Mouse (Mus musculus) hindbrain, postnatal 0 days (tissue): ENCODE results near the gene Mt4. TPM values are rescaled to one million over a fixed set of nuclear protein-coding genes. Genes with fewer than 3 reads are reported as not detected.

Experiments
- ATAC-seq: fragments of 200-750 bp; cut with Nextera tagmentation; 2 replicates; pipeline ENCODE4 v1.8.0; 2017; ENCODE audit warnings: mild to moderate bottlenecking, moderate TSS enrichment, moderate library complexity
- DNase-seq: peaks from one replicate; pipeline ENCODE4 v3.0.0-alpha.2; 2015; ENCODE audit warnings: low spot score
- H3K27ac ChIP-seq: fragments of 300-500 bp; sonication (generic); 2 replicates; pipeline ENCODE4 v1.5.1; 2014; ENCODE audit warnings: mild to moderate bottlenecking
- H3K27me3 ChIP-seq: fragments of 300-500 bp; sonication (generic); 2 replicates; pipeline ENCODE4 v1.6.1; 2014; ENCODE audit warnings: low read length, mixed read lengths; ENCODE audit not compliant: insufficient read depth
- H3K36me3 ChIP-seq: fragments of 300-500 bp; sonication (generic); 2 replicates; pipeline ENCODE4 v1.6.1; 2014; ENCODE audit warnings: low read length, mixed read lengths; ENCODE audit not compliant: insufficient read depth
- H3K4me1 ChIP-seq: fragments of 300-500 bp; sonication (generic); 2 replicates; pipeline ENCODE4 v1.6.1; 2014; ENCODE audit warnings: antibody characterized with exemption, low read length, mixed read lengths; ENCODE audit not compliant: insufficient read depth
- H3K4me2 ChIP-seq: fragments of 300-500 bp; sonication (generic); 2 replicates; pipeline ENCODE4 v1.6.1; 2014; ENCODE audit warnings: low read depth, mild to moderate bottlenecking, low read length, moderate library complexity, mixed read lengths
- H3K4me3 ChIP-seq: fragments of 300-500 bp; sonication (generic); 2 replicates; pipeline ENCODE4 v1.5.1; 2014; ENCODE audit warnings: low read length
- H3K9ac ChIP-seq: fragments of 300-500 bp; sonication (generic); replicated peaks from 2 replicates; pipeline ENCODE4 v1.6.1; 2014; ENCODE audit warnings: mild to moderate bottlenecking, low read length, moderate library complexity, mixed read lengths
- H3K9me3 ChIP-seq: fragments of 300-500 bp; sonication (generic); 2 replicates; pipeline ENCODE4 v1.6.1; 2016; ENCODE audit warnings: low read length, mixed read lengths
- CTCF ChIP-seq: IDR thresholded peaks from 2 replicates; pipeline ENCODE4 v1.5.1; 2016; ENCODE audit warnings: antibody characterized with exemption, control low read depth, low read depth
- WGBS: fragments of 180-500 bp; shearing (Covaris S2); extraction: QIAGEN DNeasy Blood & Tissue Kit; methylation state at CpG from one replicate; pipeline ENCODE4 v1.1.7; 2014; 5-methylcytosine and 5-hydroxymethylcytosine counted together
- polyA plus RNA-seq: library from polyadenylated mRNA; unstranded; fragments of >200 nt; fragmentation: Nextera tagmentation; extraction: Ambion mirVana; gene quantifications from 2 replicates; pipeline ENCODE4 v1.2.1, GENCODE M21; 2015
- total RNA-seq: library from RNA; depleted of rRNA; stranded (reverse); fragments of >200 nt; gene quantifications from 2 replicates; pipeline ENCODE4 v1.2.3, GENCODE M21; 2014

Mt4 gene
- total and polyA plus RNA-seq, 2 experiments from 2014 or later: not detected

DNA sequence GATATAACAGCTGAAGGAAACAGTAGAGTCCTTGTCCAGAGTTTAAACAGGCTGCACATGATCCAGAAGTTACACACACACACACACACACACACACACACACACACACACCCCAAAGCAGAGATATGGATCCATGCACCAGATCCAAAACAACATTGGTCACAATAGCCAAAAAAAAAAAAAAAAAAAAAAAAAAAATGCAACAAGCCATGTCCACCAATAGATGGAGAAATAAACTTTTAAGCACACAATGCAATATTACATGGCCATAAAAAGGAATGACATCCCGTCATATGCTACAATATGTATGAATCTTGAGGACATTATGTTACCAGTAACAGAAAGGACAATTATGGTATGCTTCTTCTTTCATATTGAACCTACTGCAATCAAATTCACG lies 23.0 kb upstream of the Mt4 start:
- Histone ChIP-seq H3K27me3 (no peaks in the 10 kb centered on the region), H3K36me3 (no peaks in the 10 kb centered on the region), H3K4me1 (0 out of 2 replicates have a peak, but pooled peaks cover 4% of the 10 kb centered on the region), H3K4me3 (no peak overlapping the region), H3K27ac (no peak overlapping the region), H3K4me2 (no peak overlapping the region), H3K9me3 (no peaks in the 10 kb centered on the region), H3K9ac (no peak overlapping the region)
- no peak for TF ChIP-seq CTCF
- DNase-seq (no peak), ATAC-seq (no peak)
- WGBS: 87% methylated on average over 2 of the region's 2 CpGs

GRCm38 (mm10) chr8:94118776-94119430 lies 18.1 kb upstream of the Mt4 start:
- H3K4me1 ChIP-seq: 0 out of 2 replicates have a peak, but pooled peaks cover 7% of the 10 kb centered on the region
- no peak for TF ChIP-seq CTCF
- H3K4me3 ChIP-seq: no peak overlapping the region
- H3K36me3 ChIP-seq: no peaks in the 10 kb centered on the region
- peak overlapping the region; percentile 81 for H3K27ac ChIP-seq
- DNase-seq (peak; percentile 81), ATAC-seq (peak; percentile 92)
- no peak overlapping the region for H3K9ac ChIP-seq
- H3K4me2 ChIP-seq: peak overlapping the region; percentile 25; the same call in 1 of the 2 replicates
- H3K27me3 ChIP-seq: no peaks in the 10 kb centered on the region
- H3K9me3 ChIP-seq: no peaks in the 10 kb centered on the region
- 2% methylated on average over 6 of the region's 6 CpGs for WGBS

GRCm38 (mm10) chr8:94121625-94122024 lies 15.4 kb upstream of the Mt4 start:
- ATAC-seq (peak; percentile 60; the same call in 1 of the 2 replicates), DNase-seq (peak; percentile 24)
- Histone ChIP-seq H3K27me3 (no peaks in the 10 kb centered on the region), H3K9me3 (no peaks in the 10 kb centered on the region), H3K4me1 (0 out of 2 replicates have a peak, but pooled peaks cover 7% of the 10 kb centered on the region), H3K27ac (peak overlapping the region; percentile 63; the same call in 1 of the 2 replicates), H3K36me3 (no peaks in the 10 kb centered on the region), H3K4me2 (no peak overlapping the region), H3K4me3 (no peak overlapping the region), H3K9ac (no peak overlapping the region)
- no peak for TF ChIP-seq CTCF
- 73% methylated on average over 9 of the region's 9 CpGs for WGBS

DNA sequence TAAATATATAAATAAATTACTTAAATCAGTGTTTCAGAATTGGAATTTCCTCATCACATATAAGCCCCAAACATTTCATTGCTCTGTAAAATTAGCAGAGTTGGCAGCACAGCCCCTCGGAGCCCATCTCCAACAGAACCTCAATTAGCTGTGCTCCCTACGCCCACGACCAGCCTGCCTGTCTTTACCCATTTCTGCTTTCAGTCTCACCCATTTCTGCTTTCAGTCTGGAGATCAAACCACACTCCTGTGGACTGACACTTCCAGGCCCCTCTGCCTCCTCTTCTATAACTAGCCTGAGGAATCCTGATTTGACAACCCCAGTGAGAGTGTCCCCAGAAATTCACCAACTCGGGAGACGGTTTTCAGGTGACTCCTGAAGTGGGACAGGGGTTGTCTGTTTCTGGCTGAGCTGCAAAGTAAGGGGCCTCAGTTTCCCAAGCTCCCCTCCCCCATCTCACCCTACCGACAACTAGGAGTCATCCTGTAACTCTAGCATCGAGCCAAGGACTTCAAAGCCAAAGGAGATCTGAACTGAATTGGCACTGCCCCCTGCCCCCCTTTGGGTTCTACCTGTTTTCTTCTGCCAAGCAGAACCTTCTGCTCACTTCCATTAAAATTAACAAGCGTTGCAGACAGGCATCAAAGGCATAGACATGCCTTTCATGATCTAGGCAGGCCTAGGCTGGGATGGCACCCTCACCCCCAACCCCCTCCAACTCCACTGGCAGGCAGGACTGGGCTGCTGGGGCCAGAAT lies 14.1 kb upstream of the Mt4 start:
- TF ChIP-seq CTCF: no peak
- no peaks in the 10 kb centered on the region for H3K27me3 ChIP-seq
- H3K4me2 ChIP-seq: no peak overlapping the region
- H3K9me3 ChIP-seq: no peaks in the 10 kb centered on the region
- 45% methylated on average over 8 of the region's 8 CpGs for WGBS
- ATAC-seq: no peak
- no peaks in the 10 kb centered on the region for H3K36me3 ChIP-seq
- no peak overlapping the region for H3K4me3 ChIP-seq
- no peak overlapping the region for H3K27ac ChIP-seq
- 0 out of 2 replicates have a peak, but pooled peaks cover 7% of the 10 kb centered on the region for H3K4me1 ChIP-seq
- H3K9ac ChIP-seq: no peak overlapping the region
- DNase-seq: no peak

GRCm38 (mm10) chr8:94127711-94128110 lies 9.3 kb upstream of the Mt4 start:
- DNase-seq: peak; percentile 25
- Histone ChIP-seq H3K27ac (no peak overlapping the region), H3K4me3 (no peak overlapping the region), H3K36me3 (no peaks in the 10 kb centered on the region), H3K9me3 (no peaks in the 10 kb centered on the region), H3K4me1 (no peaks in the 10 kb centered on the region), H3K4me2 (no peak overlapping the region), H3K9ac (no peak overlapping the region), H3K27me3 (no peaks in the 10 kb centered on the region)
- ATAC-seq: no peak
- 47% methylated on average over 6 of the region's 6 CpGs for WGBS
- TF ChIP-seq CTCF: no peak

DNA sequence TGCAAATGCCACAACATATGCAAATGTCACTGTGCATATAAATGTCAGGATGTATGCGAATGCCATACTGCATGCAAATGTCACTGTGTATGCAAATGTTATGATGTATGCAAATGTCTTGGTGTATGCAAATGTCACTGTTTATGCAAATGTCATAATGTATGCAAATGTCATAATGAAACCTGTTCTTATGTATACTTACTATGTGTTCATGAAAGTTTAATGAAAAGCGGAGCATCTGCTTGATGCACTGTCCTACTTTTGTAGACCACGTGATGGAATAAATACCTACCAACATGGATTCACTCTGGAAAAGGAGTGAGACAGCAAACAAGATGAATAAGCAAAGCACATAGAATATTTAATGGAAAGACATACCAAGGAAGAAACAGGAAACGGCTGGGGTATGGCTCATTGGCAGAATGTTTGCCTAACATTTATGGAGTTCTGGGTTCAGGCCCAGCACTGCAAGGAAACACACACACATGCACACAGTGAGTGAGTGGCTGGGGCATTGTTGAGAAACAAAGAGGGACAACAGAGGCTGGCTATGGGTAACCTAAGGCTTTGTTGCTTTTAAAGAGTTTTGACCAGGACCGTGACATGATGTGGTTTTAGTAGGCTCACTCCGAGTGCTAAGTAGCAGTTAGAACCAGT lies 7.7 kb upstream of the Mt4 start:
- H3K4me2 ChIP-seq: no peak overlapping the region
- 66% methylated on average over 6 of the region's 6 CpGs for WGBS
- no peak for TF ChIP-seq CTCF
- H3K9ac ChIP-seq: no peak overlapping the region
- no peaks in the 10 kb centered on the region for H3K9me3 ChIP-seq
- H3K27me3 ChIP-seq: no peaks in the 10 kb centered on the region
- no peak for ATAC-seq
- no peak overlapping the region for H3K4me3 ChIP-seq
- no peak overlapping the region for H3K27ac ChIP-seq
- no peaks in the 10 kb centered on the region for H3K4me1 ChIP-seq
- H3K36me3 ChIP-seq: no peaks in the 10 kb centered on the region
- DNase-seq: no peak
